Mouse (Mus musculus) ES-CJ7 (cell line): ENCODE results near the gene Eif3c.

Experiments
- DNase-seq: peaks from one replicate; pipeline ENCODE4 v3.0.0; 2011; ENCODE audit warnings: low read depth, low spot score

Eif3c gene

GRCm38 (mm10) chr7:126566094-126566765, at the start of gene Eif3c:
Gene Eif3c (minus strand): TSS chr7:126566411.
- peak; percentile 93 for DNase-seq

- peak; percentile 51 for DNase-seq
Measured at GRCm38 (mm10) chr7:126612736-126613135, 46.5 kb upstream of the Eif3c start.

GRCm38 (mm10) chr7:126607796-126608195, 41.6 kb upstream of the Eif3c start:
- DNase-seq: no peak

GRCm38 (mm10) chr7:126607064-126607463, 40.9 kb upstream of the Eif3c start:
- no peak for DNase-seq

- no peak for DNase-seq
Measured at GRCm38 (mm10) chr7:126606611-126607010, 40.4 kb upstream of the Eif3c start.

GRCm38 (mm10) chr7:126602650-126603049, 36.4 kb upstream of the Eif3c start:
- no peak for DNase-seq

GRCm38 (mm10) chr7:126601896-126602295, 35.7 kb upstream of the Eif3c start:
- no peak for DNase-seq

- no peak for DNase-seq
Measured at GRCm38 (mm10) chr7:126598919-126599318, 32.7 kb upstream of the Eif3c start.

- DNase-seq: no peak
Measured at GRCm38 (mm10) chr7:126596414-126596813, 30.2 kb upstream of the Eif3c start.

GRCm38 (mm10) chr7:126595890-126596289, 29.7 kb upstream of the Eif3c start:
- DNase-seq: no peak

- no peak for DNase-seq
Measured at GRCm38 (mm10) chr7:126594862-126595561, 28.8 kb upstream of the Eif3c start, which contains the start of gene Il27. Gene Il27 (minus strand): TSS chr7:126594941.

GRCm38 (mm10) chr7:126587779-126588178, 21.6 kb upstream of the Eif3c start:
- peak; percentile 85 for DNase-seq

- DNase-seq: no peak
Measured at GRCm38 (mm10) chr7:126586839-126587238, 20.6 kb upstream of the Eif3c start.

- no peak for DNase-seq
Measured at GRCm38 (mm10) chr7:126585717-126586116, 19.5 kb upstream of the Eif3c start, which contains the start of gene Cln3. Gene Cln3 (minus strand): TSS chr7:126585817.

- DNase-seq: peak; percentile 30
Measured at GRCm38 (mm10) chr7:126584506-126584977, 18.3 kb upstream of the Eif3c start, which contains the start of gene Apobr. Gene Apobr (plus strand): TSS chr7:126584942.

- no peak for DNase-seq
Measured at GRCm38 (mm10) chr7:126583761-126584160, 17.6 kb upstream of the Eif3c start.

- DNase-seq: peak; percentile 97
Measured at GRCm38 (mm10) chr7:126583251-126583709, 17.1 kb upstream of the Eif3c start.

- DNase-seq: peak; percentile 51
Measured at GRCm38 (mm10) chr7:126582759-126583158, 16.5 kb upstream of the Eif3c start.

- no peak for DNase-seq
Measured at GRCm38 (mm10) chr7:126581661-126582060, 15.4 kb upstream of the Eif3c start.

- peak; percentile 67 for DNase-seq
Measured at GRCm38 (mm10) chr7:126579172-126579571, 13.0 kb upstream of the Eif3c start.

- peak; percentile 87 for DNase-seq
Measured at GRCm38 (mm10) chr7:126576946-126577345, 10.7 kb upstream of the Eif3c start.

- peak; percentile 35 for DNase-seq
Measured at GRCm38 (mm10) chr7:126565693-126566092, 518 bp downstream of the Eif3c start.

- no peak for DNase-seq
Measured at GRCm38 (mm10) chr7:126556635-126557034, 9.6 kb downstream of the Eif3c start.
